Mouse (Mus musculus) monocyte, adult 5-6 weeks (primary cell): Measurements from ENCODE around the gene Rhof. TPM values are rescaled to one million over a fixed set of nuclear protein-coding genes. Genes with fewer than 3 reads are reported as not detected.
A peak's percentile ranks its signal among the peaks of the same experiment; 100 is the strongest.

Experiments
- ATAC-seq: fragments of 153-309, 156-312 bp; replicated peaks from 2 replicates; pipeline ENCODE4 v1.8.0; 2017; ENCODE audit warnings: mild to moderate bottlenecking; ENCODE audit not compliant: low TSS enrichment, insufficient number of reproducible peaks, severe bottlenecking, poor library complexity, low FRiP score
- total RNA-seq: library from RNA; stranded (forward); fragments of 200-1000, 200-491, 200-594 nt; gene quantifications from 3 replicates; pipeline ENCODE4 v1.2.3, GENCODE M21; 2017

The Rhof gene
- 18.8 to 40.6 TPM (median 30.1 TPM) in 3 replicates for total RNA-seq

GRCm38 (mm10) chr5:123132308-123133071 lies at the start of gene Rhof:
Gene Rhof, minus strand, starts transcription at chr5:123132692.
- peak; percentile 45 for ATAC-seq

GRCm38 (mm10) chr5:123181536-123181935 lies 49.0 kb upstream of the Rhof start:
- no peak for ATAC-seq

GRCm38 (mm10) chr5:123180390-123180789 lies 47.9 kb upstream of the Rhof start:
- ATAC-seq = no peak

GRCm38 (mm10) chr5:123178792-123179191 lies 46.3 kb upstream of the Rhof start:
- ATAC-seq = no peak

- ATAC-seq = peak; percentile 90
These were observed 39.3 kb upstream of the Rhof start for GRCm38 (mm10) chr5:123171646-123172350.

GRCm38 (mm10) chr5:123170365-123170764 lies 37.9 kb upstream of the Rhof start:
- no peak for ATAC-seq

GRCm38 (mm10) chr5:123169284-123169683 lies 36.8 kb upstream of the Rhof start, which contains the start of gene Psmd9:
Gene Psmd9, plus strand, starts transcription at chr5:123169413.
- ATAC-seq = no peak

- ATAC-seq = no peak
These were observed 35.1 kb upstream of the Rhof start for GRCm38 (mm10) chr5:123167591-123167990.

- no peak for ATAC-seq
These were observed 33.9 kb upstream of the Rhof start for GRCm38 (mm10) chr5:123166437-123166836.

- ATAC-seq = no peak
These were observed 30.4 kb upstream of the Rhof start for GRCm38 (mm10) chr5:123162942-123163341.

- no peak for ATAC-seq
These were observed 27.8 kb upstream of the Rhof start for GRCm38 (mm10) chr5:123160341-123160740.

GRCm38 (mm10) chr5:123159866-123160265 lies 27.4 kb upstream of the Rhof start:
- ATAC-seq = no peak

- no peak for ATAC-seq
These were observed 27.0 kb upstream of the Rhof start for GRCm38 (mm10) chr5:123159446-123159845.

GRCm38 (mm10) chr5:123157972-123158371 lies 25.5 kb upstream of the Rhof start:
- ATAC-seq = no peak

- ATAC-seq = no peak
These were observed 24.3 kb upstream of the Rhof start for GRCm38 (mm10) chr5:123156763-123157162.

GRCm38 (mm10) chr5:123155425-123155824 lies 22.9 kb upstream of the Rhof start:
- ATAC-seq = peak; percentile 58; the same call in 1 of the 2 replicates

GRCm38 (mm10) chr5:123152901-123153300 lies 20.4 kb upstream of the Rhof start:
- peak; percentile 19; the same call in 1 of the 2 replicates for ATAC-seq

- no peak for ATAC-seq
These were observed 19.3 kb upstream of the Rhof start for GRCm38 (mm10) chr5:123151707-123152362.

- peak; percentile 80 for ATAC-seq
These were observed 18.6 kb upstream of the Rhof start for GRCm38 (mm10) chr5:123151077-123151476.
